Comparison of ENCODE assay signal across 31 mouse cellular contexts in the genomic region with DNA sequence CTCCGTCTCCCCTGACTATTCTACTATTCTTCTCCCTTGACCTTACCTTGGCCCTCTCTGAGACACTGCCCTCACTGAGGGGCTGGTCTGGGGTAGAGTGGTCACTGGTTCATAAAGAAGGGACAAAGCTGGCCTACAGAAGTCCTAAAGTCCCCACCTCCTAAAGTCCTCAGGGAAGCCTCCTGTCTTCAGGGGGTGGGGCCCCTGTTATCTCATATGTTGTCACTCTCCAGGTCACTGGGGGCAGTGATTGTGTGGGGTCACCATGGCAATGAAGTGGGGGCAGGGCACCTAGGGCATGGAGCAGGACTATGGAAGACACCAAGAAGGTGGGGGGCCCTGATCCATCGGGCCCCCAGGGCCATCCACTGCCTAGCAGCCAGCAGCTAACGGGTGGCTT. TPM values are rescaled to one million over a fixed set of nuclear protein-coding genes. Genes with fewer than 3 reads are reported as not detected.
DNase-seq lines count a peak whose midpoint lies in the region; ATAC-seq and TF ChIP-seq lines count a peak whose summit lies in the region.
"Had no signal": no experiment of that assay in that cellular context is flagged by ENCODE, and none has a peak within 500 bp of the region (broad histone marks: within the 10 kb centered on the region; RNA-seq: fewer than 3 reads in every experiment).

A gene (plus strand): TSS at position 301 of the 400 bp plus-strand sequence.

- no peaks in the 10 kb centered on the region for H3K9me3 ChIP-seq in heart, embryonic 13.5 days
- H3K9me3 ChIP-seq: embryonic facial prominence, embryonic 12.5 days; hindbrain, embryonic 12.5 days; kidney, embryonic 15.5 days; liver, embryonic 15.5 days; megakaryocyte, embryonic 14.5 days; midbrain, embryonic 13.5 days had no signal

- H3K4me1 ChIP-seq in heart, embryonic 13.5 days: peaks cover 53% of the 10 kb centered on the region
- H3K4me1 ChIP-seq in testis, adult 2 months (ENCODE audit: control insufficient read depth, insufficient read depth, low read length): peaks cover 4% of the 10 kb centered on the region
- H3K4me1 ChIP-seq in cerebellum, adult 2 months (ENCODE audit: control insufficient read depth, insufficient read depth, low read length): no peaks in the 10 kb centered on the region
- H3K4me1 ChIP-seq: liver, embryonic 15.5 days had no signal

- H3K4me2 ChIP-seq in heart, embryonic 13.5 days: no peak within 1 kb of the TSS
- H3K4me2 ChIP-seq: embryonic facial prominence, embryonic 12.5 days; hindbrain, embryonic 12.5 days; kidney, embryonic 15.5 days; liver, embryonic 15.5 days; midbrain, embryonic 13.5 days had no signal

- peak; percentile 51; the same call in 1 of the 2 replicates for TF ChIP-seq POLR2A in testis, adult 2 months (IDR thresholded peaks at IDR 0.05; ENCODE audit: control insufficient read depth, low read depth, low read length)
- TF ChIP-seq POLR2A in cerebellum, adult 2 months (IDR thresholded peaks at IDR 0.05; ENCODE audit: borderline replicate concordance, insufficient read depth, low read length): no peak

- no peak within 1 kb of the TSS for H3K4me3 ChIP-seq in heart, embryonic 13.5 days
- H3K4me3 ChIP-seq in layer of hippocampus, adult 2 months: no peak within 1 kb of the TSS
- H3K4me3 ChIP-seq in testis, adult 2 months (ENCODE audit: control insufficient read depth, low read depth, low read length): peak within 1 kb of the TSS; percentile 84
- H3K4me3 ChIP-seq in cerebellum, adult 2 months (replicated peaks; ENCODE audit: insufficient read depth, low read depth, low read length): no peak within 1 kb of the TSS
- H3K4me3 ChIP-seq: embryonic facial prominence, embryonic 12.5 days; hindbrain, embryonic 12.5 days; kidney, embryonic 15.5 days; liver, embryonic 15.5 days; megakaryocyte, embryonic 14.5 days; midbrain, embryonic 13.5 days had no signal

- no peak for DNase-seq in heart, postnatal 25 days (ENCODE audit: low spot score)
- DNase-seq in layer of hippocampus, adult 2 months (ENCODE audit: low spot score in 2 of 2): no peak
- DNase-seq in layer of hippocampus, postnatal 36 days: no peak
- DNase-seq in testis, postnatal 14 days (ENCODE audit: low spot score): no peak
- DNase-seq in cerebellum, adult 2 months: no peak
- DNase-seq: adrenal gland, adult 8-10 months; cerebellum, adult 11-12 months; cerebellum, postnatal 25 days; gastrocnemius, postnatal 14 days; heart, adult 11 months; kidney, postnatal 36 days; lung, postnatal 14 days; right cerebral cortex, postnatal 14 days; thymus, postnatal 25 days had no signal

- intact Hi-C loops in heart, postnatal 25 days (cut with DNase I): no loop called here

- H3K27me3 ChIP-seq in heart, embryonic 13.5 days (replicated peaks): peaks cover 20% of the 10 kb centered on the region
- no peaks in the 10 kb centered on the region for H3K27me3 ChIP-seq in testis, adult 2 months (ENCODE audit: control insufficient read depth, insufficient read depth, low read length)
- H3K27me3 ChIP-seq in cerebellum, adult 2 months (ENCODE audit: control insufficient read depth, insufficient read depth, low read length): no peaks in the 10 kb centered on the region
- H3K27me3 ChIP-seq: hindbrain, embryonic 12.5 days; kidney, embryonic 15.5 days; midbrain, embryonic 13.5 days had no signal

- H3K36me3 ChIP-seq in heart, embryonic 13.5 days: no peaks in the 10 kb centered on the region
- H3K36me3 ChIP-seq in testis, adult 2 months (ENCODE audit: control insufficient read depth, insufficient read depth, low read length): no peaks in the 10 kb centered on the region
- H3K36me3 ChIP-seq: embryonic facial prominence, embryonic 12.5 days; hindbrain, embryonic 12.5 days; kidney, embryonic 15.5 days; liver, embryonic 15.5 days; midbrain, embryonic 13.5 days had no signal

- H3K27ac ChIP-seq in heart, embryonic 13.5 days (replicated peaks): peak within 1 kb of the TSS; percentile 42; the same call in 1 of the 2 replicates
- peak within 1 kb of the TSS; percentile 77 for H3K27ac ChIP-seq in layer of hippocampus, adult 2 months
- H3K27ac ChIP-seq in testis, adult 2 months (ENCODE audit: control insufficient read depth, insufficient read depth, low read depth, low read length): peak within 1 kb of the TSS; percentile 44
- no peak within 1 kb of the TSS for H3K27ac ChIP-seq in cerebellum, adult 2 months (ENCODE audit: insufficient read depth, low read length)
- H3K27ac ChIP-seq: embryonic facial prominence, embryonic 12.5 days; hindbrain, embryonic 12.5 days; kidney, embryonic 15.5 days; liver, embryonic 15.5 days; midbrain, embryonic 13.5 days had no signal

- no peak for ATAC-seq in heart, embryonic 13.5 days (ENCODE audit: extremely low read depth, insufficient number of reproducible peaks, low FRiP score, low TSS enrichment)
- ATAC-seq: activated CD4-positive, CD25-positive, alpha-beta regulatory T cell, adult 4 months; midbrain, embryonic 13.5 days had no signal

- no peak for TF ChIP-seq CTCF in layer of hippocampus, adult 2 months (conservative IDR thresholded peaks at IDR 0.05)
- TF ChIP-seq CTCF in testis, adult 2 months (IDR thresholded peaks at IDR 0.05; ENCODE audit: control insufficient read depth, insufficient read depth, insufficient replicate concordance, low read depth, low read length): no peak
- TF ChIP-seq CTCF in cerebellum, adult 2 months (IDR thresholded peaks at IDR 0.05; ENCODE audit: borderline replicate concordance, insufficient read depth, low read depth, low read length): no peak

- WGBS in heart, embryonic 13.5 days: 58% methylated on average over 3 of the region's 3 CpGs
- WGBS in cerebellum, adult 2 months: 71% methylated on average over 3 of the region's 3 CpGs

- no peak within 1 kb of the TSS for H3K9ac ChIP-seq in heart, embryonic 13.5 days
- H3K9ac ChIP-seq: embryonic facial prominence, embryonic 12.5 days; hindbrain, embryonic 12.5 days; kidney, embryonic 15.5 days; liver, embryonic 15.5 days; midbrain, embryonic 13.5 days had no signal

RNA-seq across cellular contexts. Expression of the gene that starts here (rescaled TPM):
- not detected in 2 replicates for polyA plus RNA-seq in heart, embryonic 13.5 days (2015; fragmentation: Nextera tagmentation; extraction: Ambion mirVana)
- total RNA-seq in heart, postnatal 25 days (2021): not detected
- not detected for total RNA-seq in layer of hippocampus, adult 2 months (2021)
- not detected for total RNA-seq in layer of hippocampus, postnatal 36 days (2021)
- polyA plus RNA-seq in testis, adult 2 months (2012; rRNA removed): 360 and 372 TPM in 2 replicates
- not detected in 2 replicates for polyA plus RNA-seq in cerebellum, adult 2 months (2012; rRNA removed)
- total RNA-seq: adrenal gland, adult 8-10 months; gastrocnemius, postnatal 14 days; left cerebral cortex, adult 18-20 months; left cerebral cortex, postnatal 36 days had no signal
- polyA plus RNA-seq: activated CD4-positive, CD25-positive, alpha-beta regulatory T cell, adult 4 months; C2C12; embryonic facial prominence, embryonic 12.5 days; forebrain, embryonic 11.5 days; heart, postnatal 0 days; hindbrain, embryonic 12.5 days; intestine, embryonic 14.5 days; kidney, embryonic 15.5 days; limb, embryonic 14.5 days; liver, embryonic 15.5 days; midbrain, embryonic 13.5 days; neural tube, embryonic 11.5 days had no signal

Comparison
In these comparisons a context has a peak if more than half of its experiments do, and no peak if none do; other contexts are left out.
1. RNA of the gene that starts here (polyA plus RNA-seq): 360 to 372 TPM in testis, adult 2 months; not detected in heart, embryonic 13.5 days and not detected in cerebellum, adult 2 months; every median in the first group is over 100 times any median in the second.